Mouse (Mus musculus) MEL (cell line): ENCODE measurements around the gene Med12l. TPM values are rescaled to one million over a fixed set of nuclear protein-coding genes. Genes with fewer than 3 reads are reported as not detected.
"Not testable (repeated sequence)": the region's sequence is repeated elsewhere in the genome, so short reads cannot be mapped to it uniquely, and the experiment has no call there.

ENCODE experiments used
- DNase-seq: peaks from one replicate; pipeline ENCODE4 v3.0.0; 2011; ENCODE audit warnings: low read depth, low spot score
- H3K27ac ChIP-seq: 2 replicates; pipeline ENCODE4 v1.5.1; 2012; ENCODE audit warnings: low read depth, mild to moderate bottlenecking, control low read depth, low read length, moderate library complexity; ENCODE audit not compliant: control insufficient read depth
- H3K27me3 ChIP-seq, 2 experiments: fragments of 150-350 bp in 1 of 2; sonication (generic) in 1 of 2; 2 replicates each; pipeline ENCODE4 v1.6.1; 2012; ENCODE audit warnings: low read length in 2 of 2, mild to moderate bottlenecking in 2 of 2, improper control_type of control experiment in 1 of 2, moderate library complexity in 1 of 2; ENCODE audit not compliant: insufficient read depth in 2 of 2, control insufficient read depth in 1 of 2
- H3K36me3 ChIP-seq, 2 experiments: 2 replicates each; pipeline ENCODE4 v1.6.1; 2012 to 2014; ENCODE audit warnings: low read length in 2 of 2, improper control_type of control experiment in 1 of 2, inconsistent platforms in 1 of 2, mild to moderate bottlenecking in 1 of 2; ENCODE audit not compliant: insufficient read depth in 2 of 2, control insufficient read depth in 1 of 2
- H3K4me1 ChIP-seq, 2 experiments: fragments of 150-350 bp in 1 of 2; sonication (generic) in 1 of 2; 2 replicates each; pipeline ENCODE4 v1.6.1; 2012; ENCODE audit warnings: low read length in 2 of 2, improper control_type of control experiment in 1 of 2, mild to moderate bottlenecking in 1 of 2; ENCODE audit not compliant: insufficient read depth in 2 of 2, control insufficient read depth in 1 of 2
- H3K4me3 ChIP-seq, 2 experiments: fragments of 150-350 bp in 1 of 2; sonication (generic) in 1 of 2; 2 replicates each; pipeline ENCODE4 v1.5.1; 2012; ENCODE audit warnings: low read depth in 2 of 2, low read length in 2 of 2, mild to moderate bottlenecking in 2 of 2, moderate library complexity in 2 of 2, control low read depth in 1 of 2, improper control_type of control experiment in 1 of 2; ENCODE audit not compliant: control insufficient read depth in 1 of 2, insufficient read depth in 1 of 2
- H3K79me2 ChIP-seq: 2 replicates; pipeline ENCODE4 v1.6.1; 2012; ENCODE audit warnings: mild to moderate bottlenecking, low read length, moderate library complexity; ENCODE audit not compliant: control insufficient read depth, poor library complexity, insufficient read depth
- H3K9ac ChIP-seq: 2 replicates; pipeline ENCODE4 v1.6.1; 2012; ENCODE audit warnings: low read depth, mild to moderate bottlenecking, control low read depth, low read length, moderate library complexity; ENCODE audit not compliant: control insufficient read depth, poor library complexity, severe bottlenecking
- H3K9me3 ChIP-seq: fragments of 150-350 bp; sonication (generic); replicated peaks from 2 replicates; pipeline ENCODE4 v1.6.1; 2012; ENCODE audit warnings: mild to moderate bottlenecking, low read length, improper control_type of control experiment, moderate library complexity; ENCODE audit not compliant: insufficient read depth
- ELF1 ChIP-seq: IDR thresholded peaks from 2 replicates; pipeline ENCODE4 v1.6.1; 2014; ENCODE audit warnings: low read depth, mild to moderate bottlenecking, inconsistent platforms, low read length, improper control_type of control experiment, moderate library complexity
- KAT2A ChIP-seq: conservative IDR thresholded peaks from 2 replicates; pipeline ENCODE4 v1.6.1; 2012; ENCODE audit warnings: low read depth, low read length, improper control_type of control experiment, inconsistent platforms
- POLR2AphosphoS5 ChIP-seq: IDR thresholded peaks from 2 replicates; pipeline ENCODE4 v1.6.1; 2012; ENCODE audit warnings: low read depth, borderline replicate concordance, mild to moderate bottlenecking, inconsistent platforms, low read length, moderate library complexity, mixed read lengths
- UBTF ChIP-seq: IDR thresholded peaks from 2 replicates; pipeline ENCODE4 v1.6.1; 2012; ENCODE audit warnings: low read depth, mild to moderate bottlenecking, inconsistent platforms, low read length, improper control_type of control experiment, moderate library complexity, borderline replicate concordance; ENCODE audit not compliant: insufficient read depth
- polyA plus RNA-seq, 2 experiments: library from polyadenylated mRNA; stranded (reverse) in 1 of 2; unstranded in 1 of 2; fragments of >175 nt in 1 of 2; fragments of >200 nt in 1 of 2; gene quantifications; 2 replicates each; pipeline versions ENCODE4 v1.2.1 to v1.2.4; 2012; ENCODE audit warnings: low replicate concordance in 2 of 2, low read depth in 1 of 2; ENCODE audit not compliant: insufficient read length in 2 of 2, insufficient read depth in 1 of 2, missing spikeins in 1 of 2
- total RNA-seq: library from RNA; depleted of rRNA; stranded (reverse); fragments of 300-350 nt; gene quantifications from 2 replicates; pipeline ENCODE4 v1.2.3, GENCODE M21; 2012

Gene Med12l
- total and polyA plus RNA-seq, 3 experiments: 0.03 TPM; not detected in 2

DNA sequence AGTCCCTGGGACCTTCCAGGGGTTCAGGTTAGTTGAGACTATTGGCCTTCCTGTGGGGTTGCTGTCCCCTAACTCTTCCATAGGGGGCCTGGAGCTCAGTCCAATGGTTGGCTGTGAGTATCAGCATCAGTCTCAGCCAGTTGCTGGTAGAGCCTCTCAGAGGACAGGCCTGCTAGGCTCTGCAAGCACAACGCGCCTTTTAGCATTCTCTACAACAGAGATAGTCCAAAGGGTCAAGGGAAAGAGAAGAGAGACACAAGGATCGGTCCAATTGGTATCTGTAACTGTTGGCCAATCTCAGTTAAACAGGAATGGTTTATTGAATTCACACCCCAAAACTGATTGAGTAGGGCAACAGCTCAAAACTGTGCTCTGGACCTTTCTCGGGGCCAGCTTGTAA, 101.8 kb downstream of the Med12l start:
- TF ChIP-seq ELF1 (no peak), POLR2AphosphoS5 (no peak)
- Histone ChIP-seq H3K79me2 (no peaks in the 10 kb centered on the region), H3K36me3 (peaks cover 0 to 6% of the 10 kb centered on the region in 2 experiments; a peak in 2 of 4 replicates), H3K9ac (no peak overlapping the region), H3K4me1 (peaks cover 0 to 12% of the 10 kb centered on the region in 2 experiments; a peak in 3 of 4 replicates), H3K4me3 (no peak overlapping the region), H3K9me3 (no peaks in the 10 kb centered on the region), H3K27ac (no peak overlapping the region), H3K27me3 (no peaks in the 10 kb centered on the region; a peak in 1 of 4 replicates)
- DNase-seq: no peak

DNA sequence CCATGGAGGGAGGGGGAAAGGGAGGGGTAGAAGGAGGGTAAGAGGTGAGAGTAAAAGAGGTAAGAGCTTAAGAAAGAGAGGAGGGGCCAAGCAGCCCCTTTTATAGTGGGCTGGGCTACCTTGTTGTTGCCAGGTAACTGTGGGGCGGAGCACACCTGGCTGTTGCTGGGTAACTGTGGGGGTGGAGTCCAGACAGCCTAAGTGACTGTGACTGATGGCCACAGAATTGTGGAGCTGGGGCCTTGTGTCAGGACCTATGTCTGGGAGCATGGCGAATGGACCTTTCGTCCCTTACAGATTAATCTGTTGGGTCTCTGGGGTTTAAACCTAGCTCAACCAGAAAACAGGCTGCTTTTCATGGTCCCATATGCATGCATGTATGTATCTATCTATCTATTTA, 104.2 kb downstream of the Med12l start:
- H3K4me3 ChIP-seq, H3K9me3 ChIP-seq, H3K79me2 ChIP-seq, H3K27ac ChIP-seq, H3K9ac ChIP-seq, H3K27me3 ChIP-seq, DNase-seq: not testable (repeated sequence)
- peaks cover 6 to 16% of the 10 kb centered on the region in 2 experiments for H3K4me1 ChIP-seq
- peaks cover 0 to 11% of the 10 kb centered on the region in 2 experiments; a peak in 2 of 4 replicates for H3K36me3 ChIP-seq

DNA sequence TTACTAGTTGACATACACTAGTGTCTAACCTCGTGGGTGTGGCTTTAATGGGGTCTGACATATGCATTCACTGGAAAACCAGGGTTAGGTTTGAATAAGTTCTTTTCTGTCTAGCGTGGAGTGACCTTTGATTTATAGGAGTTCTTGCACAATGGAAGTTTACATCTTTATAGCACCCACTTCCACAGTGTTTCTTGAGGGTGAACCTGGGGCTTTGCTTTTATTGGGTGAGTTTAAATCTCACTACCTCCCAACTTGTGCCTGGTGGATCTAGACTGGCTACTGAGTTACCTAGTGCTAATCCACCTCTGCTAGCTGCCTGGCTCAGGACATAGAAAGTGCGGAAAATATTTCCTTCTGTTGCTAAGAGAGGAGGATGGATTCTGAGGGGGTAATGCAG, 106.3 kb downstream of the Med12l start:
- Histone ChIP-seq H3K4me3 (no peak overlapping the region), H3K4me1 (peaks cover 12 to 23% of the 10 kb centered on the region in 2 experiments), H3K9me3 (no peaks in the 10 kb centered on the region), H3K79me2 (no peaks in the 10 kb centered on the region), H3K9ac (no peak overlapping the region), H3K27ac (no peak overlapping the region), H3K27me3 (no peaks in the 10 kb centered on the region; a peak in 1 of 4 replicates), H3K36me3 (peaks cover 0 to 21% of the 10 kb centered on the region in 2 experiments; a peak in 2 of 4 replicates)
- DNase-seq: no peak
- TF ChIP-seq UBTF (no peak), KAT2A (no peak)

DNA sequence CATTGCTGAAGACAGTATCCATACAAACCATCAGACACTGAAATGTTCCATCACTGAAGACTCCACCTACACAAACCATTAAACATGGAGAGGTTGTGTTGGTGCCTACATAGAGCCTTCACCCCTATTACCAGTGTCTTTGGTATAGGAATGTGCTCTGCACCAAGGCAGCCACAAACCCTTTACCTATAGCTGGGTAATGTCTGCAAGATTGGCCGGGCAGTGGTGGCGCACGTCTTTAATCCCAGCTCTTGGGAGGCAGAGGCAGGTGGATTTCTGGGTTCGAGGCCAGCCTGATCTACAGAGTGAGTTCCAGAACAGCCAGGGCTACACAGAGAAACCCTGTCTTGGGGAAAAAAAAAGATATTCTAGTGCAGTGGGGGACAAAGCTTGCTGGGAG, 107.7 kb downstream of the Med12l start:
- Histone ChIP-seq H3K4me1 (peaks cover 12 to 29% of the 10 kb centered on the region in 2 experiments), H3K36me3 (peaks cover 0 to 22% of the 10 kb centered on the region in 2 experiments; a peak in 2 of 4 replicates)
- H3K79me2 ChIP-seq, H3K9ac ChIP-seq, H3K9me3 ChIP-seq, H3K27me3 ChIP-seq, H3K4me3 ChIP-seq, H3K27ac ChIP-seq, DNase-seq: not testable (repeated sequence)
